ENCODE assay signal across 26 mouse cellular contexts in genomic region chr7:140488981-140489380, GRCm38 (mm10). TPM values are rescaled to one million over a fixed set of nuclear protein-coding genes. Genes with fewer than 3 reads are reported as not detected.
DNase-seq lines count a peak whose midpoint lies in the region; ATAC-seq lines count a peak whose summit lies in the region.
"Had no signal": no experiment of that assay in that cellular context is flagged by ENCODE, and none has a peak within 500 bp of the region (broad histone marks: within the 10 kb centered on the region; RNA-seq: fewer than 3 reads in every experiment).

No protein-coding gene starts in this region.

- ATAC-seq in frontal cortex, adult (ENCODE audit: low TSS enrichment): peak; percentile 47; the same call in 1 of the 2 replicates
- ATAC-seq: activated CD4-positive, CD25-positive, alpha-beta regulatory T cell, adult 4 months; CD4-positive, CD25-positive, alpha-beta regulatory T cell, adult 4 months; forebrain, embryonic 13.5 days; forebrain, embryonic 15.5 days; forebrain, postnatal 0 days; Patski had no signal

- no peak for DNase-seq in frontal cortex, postnatal 14 days (ENCODE audit: low spot score in 2 of 2)
- DNase-seq in layer of hippocampus, adult 18-20 months (ENCODE audit: low spot score in 2 of 2): peak; percentile 8 to 43
- no peak for DNase-seq in layer of hippocampus, postnatal 25 days (ENCODE audit: extremely low spot score in 1 of 2, low spot score in 1 of 2)
- peak; percentile 52 for DNase-seq in layer of hippocampus, adult 9-11 months
- DNase-seq in layer of hippocampus, adult 9-10 months (ENCODE audit: low spot score): no peak
- DNase-seq: adrenal gland, adult 8-10 months; adrenal gland, postnatal 14 days; adrenal gland, postnatal 36 days; B cell, adult 2 months; cerebellum, adult 11 months; cerebellum, adult 18-20 months; cerebellum, adult 8-10 months; cerebellum, adult 9-11 months; cerebellum, postnatal 14 days; cerebellum, postnatal 36 days; embryo, embryonic 11 days; forebrain, postnatal 0 days had no signal

RNA-seq across cellular contexts. Expression of gene Olfr535, which starts 5.0 kb away (rescaled TPM):
- total RNA-seq in layer of hippocampus, adult 18-20 months (2021): under 1 TPM; 0.22 to 0.33 TPM
- total RNA-seq in layer of hippocampus, postnatal 25 days (2021): under 1 TPM; 0.07 to 0.19 TPM
- total RNA-seq: adrenal gland, adult 18-20 months; adrenal gland, adult 8-10 months; adrenal gland, postnatal 14 days; adrenal gland, postnatal 36 days; CH12.LX; common myeloid progenitor, adult 5-6 weeks; forebrain, postnatal 0 days had no signal

RNA-seq across cellular contexts. Expression of gene Olfr536, which starts 18.2 kb away (rescaled TPM):
- total RNA-seq in layer of hippocampus, adult 18-20 months (2021): not detected
- total RNA-seq in layer of hippocampus, postnatal 25 days (2021): not detected
- total RNA-seq: adrenal gland, adult 18-20 months; adrenal gland, adult 8-10 months; adrenal gland, postnatal 14 days; adrenal gland, postnatal 36 days; CH12.LX; common myeloid progenitor, adult 5-6 weeks; forebrain, postnatal 0 days had no signal

RNA-seq across cellular contexts. Expression of gene Olfr533, which starts 25.8 kb away (rescaled TPM):
- total RNA-seq in layer of hippocampus, adult 18-20 months (2021): not detected
- total RNA-seq in layer of hippocampus, postnatal 25 days (2021): not detected
- total RNA-seq: adrenal gland, adult 18-20 months; adrenal gland, adult 8-10 months; adrenal gland, postnatal 14 days; adrenal gland, postnatal 36 days; CH12.LX; common myeloid progenitor, adult 5-6 weeks; forebrain, postnatal 0 days had no signal

Comparison
In these comparisons a context has a peak if more than half of its experiments do, and no peak if none do; other contexts are left out.
1. DNase-seq: peak in layer of hippocampus, adult 18-20 months (2 of 2) and layer of hippocampus, adult 9-11 months (single experiment); none in frontal cortex, postnatal 14 days (0 of 2), layer of hippocampus, postnatal 25 days (0 of 2) and layer of hippocampus, adult 9-10 months (single experiment).